ENCODE assay signal across 21 mouse cellular contexts in genomic region chr15:93554203-93554851, GRCm38 (mm10). TPM values are rescaled to one million over a fixed set of nuclear protein-coding genes. Genes with fewer than 3 reads are reported as not detected.
DNase-seq lines count a peak whose midpoint lies in the region; ATAC-seq and TF ChIP-seq lines count a peak whose summit lies in the region.
"Had no signal": no experiment of that assay in that cellular context is flagged by ENCODE, and none has a peak within 500 bp of the region (broad histone marks: within the 10 kb centered on the region; RNA-seq: fewer than 3 reads in every experiment).

No protein-coding gene starts in this region.

- H3K4me1 ChIP-seq in heart, adult 2 months (ENCODE audit: control insufficient read depth, insufficient read depth, low read length) = peaks cover 5% of the 10 kb centered on the region; the same call in 1 of the 2 replicates
- H3K4me1 ChIP-seq in heart, embryonic 14.5 days (ENCODE audit: control insufficient read depth in 2 of 2, insufficient read depth in 2 of 2, low read length in 2 of 2) = peaks cover 23 to 58% of the 10 kb centered on the region in 2 experiments
- peaks cover 41% of the 10 kb centered on the region for H3K4me1 ChIP-seq in limb, embryonic 12.5 days (replicated peaks)
- H3K4me1 ChIP-seq in intestine, embryonic 16.5 days (ENCODE audit: control insufficient read depth, insufficient read depth, low read length) = peaks cover 18% of the 10 kb centered on the region
- peaks cover 7% of the 10 kb centered on the region for H3K4me1 ChIP-seq in thymus, adult 2 months (replicated peaks; ENCODE audit: control insufficient read depth, insufficient read depth, low read length)
- H3K4me1 ChIP-seq: stomach, embryonic 15.5 days had no signal

- no peaks in the 10 kb centered on the region for H3K9me3 ChIP-seq in heart, embryonic 14.5 days (ENCODE audit: control insufficient read depth, low read length)
- H3K9me3 ChIP-seq in limb, embryonic 12.5 days = no peaks in the 10 kb centered on the region
- H3K9me3 ChIP-seq in intestine, embryonic 16.5 days (ENCODE audit: control insufficient read depth, low read length) = no peaks in the 10 kb centered on the region
- H3K9me3 ChIP-seq: embryonic facial prominence, embryonic 12.5 days; liver, embryonic 12.5 days; midbrain, embryonic 10.5 days; stomach, embryonic 15.5 days had no signal

- H3K4me2 ChIP-seq in heart, embryonic 14.5 days (ENCODE audit: low read length) = peak overlapping the region; percentile 22
- H3K4me2 ChIP-seq in limb, embryonic 12.5 days = no peak overlapping the region
- H3K4me2 ChIP-seq in intestine, embryonic 16.5 days (ENCODE audit: low read depth, low read length) = no peak overlapping the region
- H3K4me2 ChIP-seq: embryonic facial prominence, embryonic 12.5 days; hindbrain, embryonic 14.5 days; liver, embryonic 12.5 days; lung, embryonic 14.5 days; stomach, embryonic 15.5 days had no signal

- DNase-seq in heart, adult 2 months = peak in 1 of 2 experiments; percentile 40
- no peak for DNase-seq in heart, adult 8-10 months (ENCODE audit: low spot score)
- DNase-seq in heart, adult 9 months (ENCODE audit: low spot score in 2 of 2) = peak; percentile 9 to 13
- no peak for DNase-seq in thymus, adult 2 months
- DNase-seq: adrenal gland, postnatal 14 days; cerebellum, adult 9-11 months; lung, embryonic 14.5 days; right cerebral cortex, postnatal 25 days; thymus, adult 18-20 months had no signal

- H3K4me3 ChIP-seq in heart, adult 2 months = no peak overlapping the region
- H3K4me3 ChIP-seq in heart, embryonic 14.5 days (ENCODE audit: control insufficient read depth in 1 of 2, insufficient read depth in 1 of 2, low read depth in 1 of 2, low read length in 2 of 2) = no peak overlapping the region
- H3K4me3 ChIP-seq in limb, embryonic 12.5 days (replicated peaks) = no peak overlapping the region
- no peak overlapping the region for H3K4me3 ChIP-seq in intestine, embryonic 16.5 days (ENCODE audit: low read length)
- no peak overlapping the region for H3K4me3 ChIP-seq in thymus, adult 2 months (ENCODE audit: control insufficient read depth, insufficient read depth, low read length)
- H3K4me3 ChIP-seq: embryonic facial prominence, embryonic 12.5 days; erythroblast, embryonic 14.5 days; liver, embryonic 12.5 days; midbrain, embryonic 10.5 days; stomach, embryonic 15.5 days had no signal

- intact Hi-C loops in heart, adult 2 months (cut with DNase I) = no loop called here

- peaks cover 4% of the 10 kb centered on the region; the same call in 1 of the 2 replicates for H3K79me2 ChIP-seq in heart, adult 2 months (replicated peaks; ENCODE audit: control insufficient read depth, insufficient read depth, low read length)

- H3K9ac ChIP-seq in heart, adult 2 months (ENCODE audit: low read depth, low read length) = no peak overlapping the region
- H3K9ac ChIP-seq in heart, embryonic 14.5 days (ENCODE audit: low read length) = peak overlapping the region; percentile 14; the same call in 1 of the 2 replicates
- H3K9ac ChIP-seq in limb, embryonic 12.5 days (replicated peaks) = no peak overlapping the region
- no peak overlapping the region for H3K9ac ChIP-seq in intestine, embryonic 16.5 days (ENCODE audit: low read depth, low read length)
- H3K9ac ChIP-seq: embryonic facial prominence, embryonic 12.5 days; hindbrain, embryonic 14.5 days; liver, embryonic 12.5 days; lung, embryonic 14.5 days; stomach, embryonic 15.5 days had no signal

- peak; percentile 66; the same call in 1 of the 2 replicates for ATAC-seq in heart, embryonic 14.5 days (ENCODE audit: insufficient number of reproducible peaks, insufficient read depth, low FRiP score, low read depth)
- no peak for ATAC-seq in limb, embryonic 12.5 days (ENCODE audit: insufficient number of reproducible peaks, insufficient read depth, low FRiP score, low TSS enrichment, low read depth)
- no peak for ATAC-seq in megakaryocyte progenitor cell, adult 5-6 weeks (replicated peaks; ENCODE audit: poor library complexity)
- no peak for ATAC-seq in intestine, embryonic 16.5 days
- ATAC-seq: forebrain, embryonic 16.5 days; liver, embryonic 12.5 days had no signal

- 0 out of 2 replicates have a peak, but pooled peaks have one; percentile 18 for TF ChIP-seq EP300 in heart, adult 2 months (IDR thresholded peaks at IDR 0.05; ENCODE audit: insufficient read depth, low read depth, low read length)

- TF ChIP-seq POLR2A in heart, adult 2 months (IDR thresholded peaks at IDR 0.05; ENCODE audit: insufficient read depth, low read depth, low read length) = no peak
- TF ChIP-seq POLR2A in thymus, adult 2 months (IDR thresholded peaks at IDR 0.05; ENCODE audit: control insufficient read depth, extremely low read depth, insufficient read depth, low read length, poor library complexity) = no peak

- 51% methylated on average over 12 of the region's 12 CpGs for WGBS in heart, adult 2 months
- WGBS in heart, embryonic 14.5 days = 40% methylated on average over 12 of the region's 12 CpGs
- WGBS in limb, embryonic 12.5 days = 80% methylated on average over 12 of the region's 12 CpGs
- 64% methylated on average over 12 of the region's 12 CpGs for WGBS in intestine, embryonic 16.5 days
- 92% methylated on average over 12 of the region's 12 CpGs for WGBS in thymus, adult 2 months

- no peaks in the 10 kb centered on the region for H3K27me3 ChIP-seq in heart, adult 2 months (ENCODE audit: control insufficient read depth, insufficient read depth, low read length)
- H3K27me3 ChIP-seq in heart, embryonic 14.5 days (ENCODE audit: control insufficient read depth, insufficient read depth, low read length) = no peaks in the 10 kb centered on the region
- H3K27me3 ChIP-seq in limb, embryonic 12.5 days = no peaks in the 10 kb centered on the region
- H3K27me3 ChIP-seq in intestine, embryonic 16.5 days (replicated peaks; ENCODE audit: control insufficient read depth, insufficient read depth, low read length) = no peaks in the 10 kb centered on the region
- H3K27me3 ChIP-seq in thymus, adult 2 months (ENCODE audit: control insufficient read depth, insufficient read depth, low read length) = no peaks in the 10 kb centered on the region
- H3K27me3 ChIP-seq: embryonic facial prominence, embryonic 12.5 days; liver, embryonic 12.5 days; stomach, embryonic 15.5 days had no signal

- no peak for TF ChIP-seq CTCF in heart, adult 2 months (IDR thresholded peaks at IDR 0.05)
- TF ChIP-seq CTCF in thymus, adult 2 months (IDR thresholded peaks at IDR 0.05; ENCODE audit: borderline replicate concordance, control insufficient read depth, extremely low read depth, insufficient read depth, low read length, poor library complexity) = no peak

- peaks cover 8% of the 10 kb centered on the region for H3K36me3 ChIP-seq in heart, adult 2 months (ENCODE audit: control insufficient read depth, insufficient read depth, low read length)
- H3K36me3 ChIP-seq in heart, embryonic 14.5 days (ENCODE audit: control insufficient read depth, insufficient read depth, low read length) = 0 out of 2 replicates have a peak, but pooled peaks cover 8% of the 10 kb centered on the region
- peaks cover 14% of the 10 kb centered on the region for H3K36me3 ChIP-seq in limb, embryonic 12.5 days
- no peaks in the 10 kb centered on the region for H3K36me3 ChIP-seq in intestine, embryonic 16.5 days (ENCODE audit: control insufficient read depth, insufficient read depth, low read length)
- H3K36me3 ChIP-seq in thymus, adult 2 months (ENCODE audit: control insufficient read depth, insufficient read depth, low read length) = no peaks in the 10 kb centered on the region
- H3K36me3 ChIP-seq: G1E; liver, embryonic 12.5 days; midbrain, embryonic 10.5 days had no signal

- H3K27ac ChIP-seq in heart, adult 2 months = no peak overlapping the region
- H3K27ac ChIP-seq in heart, embryonic 14.5 days (replicated peaks in 1 of 2; ENCODE audit: control insufficient read depth in 1 of 2, insufficient read depth in 1 of 2, low read depth in 2 of 2, low read length in 2 of 2) = peak overlapping the region; percentile 54 to 73
- H3K27ac ChIP-seq in limb, embryonic 12.5 days = peak overlapping the region; percentile 60; the same call in 1 of the 2 replicates
- H3K27ac ChIP-seq in intestine, embryonic 16.5 days (ENCODE audit: low read length) = no peak overlapping the region
- no peak overlapping the region for H3K27ac ChIP-seq in thymus, adult 2 months (ENCODE audit: control insufficient read depth, insufficient read depth, low read length)
- H3K27ac ChIP-seq: embryonic facial prominence, embryonic 12.5 days; hindbrain, embryonic 14.5 days; liver, embryonic 12.5 days; midbrain, embryonic 10.5 days; stomach, embryonic 15.5 days had no signal

RNA-seq across cellular contexts. Expression of gene Prickle1, which starts 41.4 kb away (rescaled TPM):
- 10 to 100 TPM; 11.2 to 18.6 TPM for total RNA-seq in heart, adult 2 months (2021)
- 8.6 and 11.5 TPM in 2 replicates for polyA plus RNA-seq in heart, adult 2 months (2012; rRNA removed)
- 10 to 100 TPM; 10.8 to 18.3 (median 15.4) TPM for total RNA-seq in heart, adult 8-10 months (2022)
- 40.4 and 40.6 TPM in 2 replicates for polyA plus RNA-seq in heart, embryonic 14.5 days (2014; fragmentation: Nextera tagmentation; extraction: Ambion mirVana)
- polyA plus RNA-seq in limb, embryonic 12.5 days (2016; fragmentation: Nextera tagmentation; extraction: Ambion mirVana) = 56.5 and 61.5 TPM in 2 replicates
- total RNA-seq in megakaryocyte progenitor cell, adult 5-6 weeks (2015) = 1.8 and 2.0 TPM in 2 replicates
- total RNA-seq in megakaryocyte progenitor cell, adult 5-6 weeks (2017) = 1.7 and 2.3 TPM in 2 replicates
- polyA plus RNA-seq in intestine, embryonic 16.5 days (2015; fragmentation: Nextera tagmentation; extraction: Ambion mirVana) = 18.1 TPM in 2 replicates
- 9.7 and 13.1 TPM in 2 replicates for polyA plus RNA-seq in thymus, adult 2 months (2012; rRNA removed)
- polyA plus RNA-seq: G1E had no signal

Comparison
In these comparisons a context has a peak if more than half of its experiments do, and no peak if none do; other contexts are left out.
1. DNase-seq: peak in heart, adult 9 months (2 of 2); none in heart, adult 8-10 months (single experiment) and thymus, adult 2 months (single experiment).
2. H3K27ac ChIP-seq: peak in heart, embryonic 14.5 days (2 of 2) and limb, embryonic 12.5 days (single experiment); none in heart, adult 2 months (single experiment), intestine, embryonic 16.5 days (single experiment) and thymus, adult 2 months (single experiment).